In the genomic region with DNA sequence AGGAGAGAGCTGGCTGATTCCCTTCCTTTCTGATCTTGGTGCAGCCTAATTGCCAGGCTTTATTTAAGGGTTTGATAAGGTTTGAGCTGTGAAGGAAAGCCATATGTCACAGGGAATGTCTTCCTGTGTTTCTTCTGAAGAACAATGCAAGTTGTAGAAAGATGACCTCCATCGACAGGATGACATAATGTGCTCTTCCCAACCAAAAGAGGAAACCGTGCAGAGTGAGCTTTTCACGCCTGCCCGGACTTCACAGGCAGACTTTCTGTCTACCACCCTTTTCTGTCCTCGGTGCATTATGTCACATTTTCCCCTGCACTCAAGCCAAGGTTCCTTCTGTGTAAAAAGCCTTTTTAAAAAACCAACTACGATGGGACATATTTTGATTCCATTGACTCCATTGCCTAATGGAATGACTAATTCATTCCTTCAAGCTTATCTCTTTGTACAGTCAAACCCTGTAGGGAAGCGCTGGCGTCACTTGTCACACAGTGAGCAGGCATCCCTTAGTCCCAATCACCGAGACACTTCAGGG, we compare ENCODE assay signal across 15 mouse cellular contexts. TPM values are rescaled to one million over a fixed set of nuclear protein-coding genes. Genes with fewer than 3 reads are reported as not detected.
DNase-seq lines count a peak whose midpoint lies in the region; ATAC-seq and TF ChIP-seq lines count a peak whose summit lies in the region.
"Had no signal": no experiment of that assay in that cellular context is flagged by ENCODE, and none has a peak within 500 bp of the region (broad histone marks: within the 10 kb centered on the region; RNA-seq: fewer than 3 reads in every experiment).

No protein-coding gene starts in this region.

- TF ChIP-seq POLR2A in CH12.LX (IDR thresholded peaks at IDR 0.05; ENCODE audit: low read depth, low read length) = no peak
- TF ChIP-seq POLR2A in brain, embryonic 14.5 days (IDR thresholded peaks at IDR 0.05; ENCODE audit: borderline replicate concordance, extremely low read depth, insufficient read depth, insufficient read length, poor library complexity, severe bottlenecking) = no peak

- ATAC-seq in kidney, postnatal 0 days (replicated peaks; ENCODE audit: low FRiP score, low read depth) = no peak
- peak; percentile 82 for ATAC-seq in heart, postnatal 0 days (ENCODE audit: insufficient read depth, low read depth)
- ATAC-seq: hindbrain, embryonic 16.5 days; Patski had no signal

- no peak overlapping the region for H3K4me3 ChIP-seq in kidney, postnatal 0 days (replicated peaks; ENCODE audit: low read depth, low read length)
- H3K4me3 ChIP-seq in CH12.LX (replicated peaks in 1 of 3; ENCODE audit: low read depth in 2 of 3, low read length in 2 of 3, poor library complexity in 1 of 3) = no peak overlapping the region
- H3K4me3 ChIP-seq in heart, postnatal 0 days (ENCODE audit: low read depth, low read length) = 0 out of 2 replicates have a peak overlapping the region, but pooled peaks have one; percentile 7
- H3K4me3 ChIP-seq: neural tube, embryonic 12.5 days had no signal

- H3K9me3 ChIP-seq in kidney, postnatal 0 days (replicated peaks; ENCODE audit: low read length) = no peaks in the 10 kb centered on the region
- no peaks in the 10 kb centered on the region for H3K9me3 ChIP-seq in CH12.LX (replicated peaks; ENCODE audit: low read length)
- H3K9me3 ChIP-seq in heart, postnatal 0 days (replicated peaks; ENCODE audit: control insufficient read depth, low read length) = no peaks in the 10 kb centered on the region
- H3K9me3 ChIP-seq: neural tube, embryonic 12.5 days had no signal

- no peak for TF ChIP-seq EP300 in CH12.LX (IDR thresholded peaks at IDR 0.05; ENCODE audit: low read length)
- peak; percentile 75 for TF ChIP-seq EP300 in heart, postnatal 0 days (IDR thresholded peaks at IDR 0.05; ENCODE audit: low read depth)

- no peak overlapping the region for H3K27ac ChIP-seq in kidney, postnatal 0 days
- no peak overlapping the region for H3K27ac ChIP-seq in CH12.LX (ENCODE audit: insufficient read depth, low read depth)
- H3K27ac ChIP-seq in heart, postnatal 0 days (ENCODE audit: low read depth) = peak overlapping the region; percentile 63
- H3K27ac ChIP-seq: neural tube, embryonic 12.5 days had no signal

- no peak for TF ChIP-seq CTCF in kidney, postnatal 0 days (IDR thresholded peaks at IDR 0.05; ENCODE audit: low read depth)
- no peak for TF ChIP-seq CTCF in CH12.LX (conservative IDR thresholded peaks at IDR 0.05 in 1 of 2, IDR thresholded peaks at IDR 0.05 in 1 of 2; ENCODE audit: low read depth in 2 of 2, low read length in 2 of 2)
- no peak for TF ChIP-seq CTCF in brain, embryonic 14.5 days (IDR thresholded peaks at IDR 0.05; ENCODE audit: borderline replicate concordance, extremely low read depth, insufficient read depth, insufficient read length)
- no peak for TF ChIP-seq CTCF in heart, postnatal 0 days (IDR thresholded peaks at IDR 0.05; ENCODE audit: low read depth)

- dilution Hi-C loops in CH12.LX (cut with MboI; ENCODE audit: extremely low pct_ligation_motif_present, extremely low pct_unique_long_range_greater_than_20kb, low sequenced_read_pairs) = no loop called here

- TF ChIP-seq RAD21 in CH12.LX (IDR thresholded peaks at IDR 0.05; ENCODE audit: low read depth, low read length) = no peak

- H3K36me3 ChIP-seq in kidney, postnatal 0 days (ENCODE audit: insufficient read depth, low read length) = no peaks in the 10 kb centered on the region
- no peaks in the 10 kb centered on the region for H3K36me3 ChIP-seq in CH12.LX (replicated peaks in 1 of 2; ENCODE audit: control insufficient read depth in 1 of 2, insufficient read depth in 1 of 2, low read length in 1 of 2)
- H3K36me3 ChIP-seq in heart, postnatal 0 days (replicated peaks; ENCODE audit: control insufficient read depth, insufficient read depth, low read length) = no peaks in the 10 kb centered on the region
- H3K36me3 ChIP-seq: neural tube, embryonic 12.5 days had no signal

- in situ Hi-C loops in CH12.LX (cut with MboI; ENCODE audit: low pct_ligation_motif_present, low pct_unique_long_range_greater_than_20kb, low sequenced_read_pairs) = no loop called here

- H3K4me2 ChIP-seq in kidney, postnatal 0 days (ENCODE audit: low read length) = no peak overlapping the region
- peak overlapping the region; percentile 30; the same call in 1 of the 2 replicates for H3K4me2 ChIP-seq in CH12.LX (ENCODE audit: insufficient read depth, low read depth, poor library complexity, severe bottlenecking)
- H3K4me2 ChIP-seq in heart, postnatal 0 days (ENCODE audit: low read depth, low read length) = peak overlapping the region; percentile 24; the same call in 1 of the 2 replicates
- H3K4me2 ChIP-seq: neural tube, embryonic 12.5 days had no signal

- no peaks in the 10 kb centered on the region for H3K79me2 ChIP-seq in CH12.LX (replicated peaks; ENCODE audit: control insufficient read depth, extremely low read depth, insufficient read depth, poor library complexity, severe bottlenecking)

- no peaks in the 10 kb centered on the region for H3K27me3 ChIP-seq in kidney, postnatal 0 days (ENCODE audit: insufficient read depth, low read length)
- peaks cover 11% of the 10 kb centered on the region for H3K27me3 ChIP-seq in CH12.LX (replicated peaks)
- H3K27me3 ChIP-seq in heart, postnatal 0 days (ENCODE audit: control insufficient read depth, insufficient read depth, low read length) = no peaks in the 10 kb centered on the region
- H3K27me3 ChIP-seq: neural tube, embryonic 12.5 days had no signal

- H3K9ac ChIP-seq in kidney, postnatal 0 days (ENCODE audit: low read depth, low read length) = no peak overlapping the region
- no peak overlapping the region for H3K9ac ChIP-seq in CH12.LX (ENCODE audit: insufficient read depth, low read depth)
- no peak overlapping the region for H3K9ac ChIP-seq in heart, postnatal 0 days (replicated peaks; ENCODE audit: low read depth, low read length)
- H3K9ac ChIP-seq: neural tube, embryonic 12.5 days had no signal

- peak; percentile 45 for DNase-seq in kidney, postnatal 0 days (ENCODE audit: low spot score)
- no peak for DNase-seq in kidney, postnatal 10 days
- peak; percentile 19 for DNase-seq in CH12.LX (ENCODE audit: extremely low read depth)
- peak; percentile 70 for DNase-seq in brain, embryonic 14.5 days (ENCODE audit: low read depth)
- DNase-seq in heart, postnatal 0 days (ENCODE audit: low spot score) = peak; percentile 65
- DNase-seq in cerebellum, postnatal 25 days = no peak
- no peak for DNase-seq in ovary, adult 18-20 months (ENCODE audit: low spot score)
- DNase-seq: cerebellum, postnatal 36 days; kidney, adult 11 months; right cerebral cortex, postnatal 25 days had no signal

- 59% methylated on average over 9 of the region's 9 CpGs for WGBS in kidney, postnatal 0 days
- whole genome bisulfite sequencing in heart, postnatal 0 days = 7% methylated on average over 9 of the region's 9 CpGs

- H3K4me1 ChIP-seq in kidney, postnatal 0 days (replicated peaks; ENCODE audit: insufficient read depth, low read length) = no peaks in the 10 kb centered on the region
- H3K4me1 ChIP-seq in CH12.LX (ENCODE audit: control insufficient read depth in 1 of 2, insufficient read depth in 2 of 2) = peaks cover 0 to 7% of the 10 kb centered on the region in 2 experiments; a peak in 2 of 4 replicates
- H3K4me1 ChIP-seq in heart, postnatal 0 days (ENCODE audit: control insufficient read depth, insufficient read depth) = peaks cover 16% of the 10 kb centered on the region; the same call in 1 of the 2 replicates
- H3K4me1 ChIP-seq: neural tube, embryonic 12.5 days had no signal

TF ChIP-seq in CH12.LX, 34 proteins besides CTCF, POLR2A, EP300 and RAD21:
- TF ChIP-seq BHLHE40 (IDR thresholded peaks at IDR 0.05; ENCODE audit: low read depth, low read length) (peak; percentile 64), USF2 (conservative IDR thresholded peaks at IDR 0.05; ENCODE audit: low read depth, low read length) (no peak), JUN (IDR thresholded peaks at IDR 0.05; ENCODE audit: insufficient read depth, low read depth, low read length) (peak; percentile 39), JUND (conservative IDR thresholded peaks at IDR 0.05; ENCODE audit: low read depth, low read length) (0 out of 2 replicates have a peak, but pooled peaks have one; percentile 40)

RNA-seq across cellular contexts. Expression of a gene that starts 7.3 kb away (rescaled TPM):
- polyA plus RNA-seq in kidney, postnatal 0 days (2015; fragmentation: Nextera tagmentation; extraction: Ambion mirVana) = 12.4 and 12.9 TPM in 2 replicates
- total RNA-seq in CH12.LX (2012; rRNA removed) (4.2 and 4.6 TPM in 2 replicates), CH12.LX (2014; rRNA removed) (9.9 and 13.0 TPM in 2 replicates)
- 15.0 and 17.0 TPM in 2 replicates for polyA plus RNA-seq in CH12.LX (2012; ENCODE audit: insufficient read length, low read depth)
- 194 and 219 TPM in 2 replicates for polyA plus RNA-seq in brain, embryonic 14.5 days (2012; rRNA removed)
- total RNA-seq in heart, postnatal 0 days (2014; rRNA removed; ENCODE audit: low replicate concordance) = 29.6 and 64.3 TPM in 2 replicates
- 18.5 and 18.6 TPM in 2 replicates for polyA plus RNA-seq in heart, postnatal 0 days (2015; fragmentation: Nextera tagmentation; extraction: Ambion mirVana)
- total RNA-seq: megakaryocyte-erythroid progenitor cell, adult 5-6 weeks had no signal
- polyA plus RNA-seq: liver, adult 2 months had no signal

Comparison
In these comparisons a context has a peak if more than half of its experiments do, and no peak if none do; other contexts are left out.
1. DNase-seq: peak in kidney, postnatal 0 days (single experiment), CH12.LX (single experiment), brain, embryonic 14.5 days (single experiment) and heart, postnatal 0 days (single experiment); none in kidney, postnatal 10 days (single experiment), cerebellum, postnatal 25 days (0 of 2) and ovary, adult 18-20 months (single experiment).